Mouse (Mus musculus) MEL (cell line): Measurements from ENCODE around the gene Traf6.

Source experiments
- CTCF ChIP-seq, 3 experiments: IDR thresholded peaks in 2 of 3; conservative IDR thresholded peaks in 1 of 3; 2 replicates each; pipeline ENCODE4 v1.5.1; 2011 to 2012; ENCODE audit warnings: low read length in 3 of 3, low read depth in 2 of 3, mild to moderate bottlenecking in 2 of 3, improper control_type of control experiment in 1 of 3, inconsistent platforms in 1 of 3, mixed read lengths in 1 of 3, moderate library complexity in 1 of 3; ENCODE audit not compliant: control insufficient read depth in 1 of 3, insufficient read depth in 1 of 3, poor library complexity in 1 of 3, severe bottlenecking in 1 of 3
- ETS1 ChIP-seq: IDR thresholded peaks from 2 replicates; pipeline ENCODE4 v1.6.1; 2012; ENCODE audit warnings: low read depth, mild to moderate bottlenecking, inconsistent platforms, low read length, improper control_type of control experiment, moderate library complexity
- JUND ChIP-seq: IDR thresholded peaks from 2 replicates; pipeline ENCODE4 v1.6.1; 2011; ENCODE audit warnings: low read depth, mild to moderate bottlenecking, improper control_type of control experiment, low read length
- MAFK ChIP-seq: IDR thresholded peaks from 2 replicates; pipeline ENCODE4 v1.6.1; 2011; ENCODE audit warnings: low read depth, mild to moderate bottlenecking, low read length, improper control_type of control experiment, borderline replicate concordance
- MAX ChIP-seq: IDR thresholded peaks from 2 replicates; pipeline ENCODE4 v1.6.1; 2011; ENCODE audit warnings: low read length, improper control_type of control experiment
- MAZ ChIP-seq: IDR thresholded peaks from 2 replicates; pipeline ENCODE4 v1.6.1; 2012; ENCODE audit warnings: low read depth, mild to moderate bottlenecking, inconsistent platforms, low read length, improper control_type of control experiment
- MYC ChIP-seq: IDR thresholded peaks from 2 replicates; pipeline ENCODE4 v1.6.1; 2011; ENCODE audit warnings: low read depth, mild to moderate bottlenecking, low read length, improper control_type of control experiment, moderate library complexity
- NRF1 ChIP-seq: IDR thresholded peaks from 2 replicates; pipeline ENCODE4 v1.6.1; 2014; ENCODE audit warnings: low read depth, mild to moderate bottlenecking, inconsistent platforms, low read length, improper control_type of control experiment, moderate library complexity; ENCODE audit not compliant: poor library complexity, insufficient read depth, severe bottlenecking
- POLR2A ChIP-seq, 2 experiments: IDR thresholded peaks; 2 replicates each; pipeline ENCODE4 v1.6.1; 2011 to 2012; ENCODE audit warnings: low read length in 2 of 2, mild to moderate bottlenecking in 2 of 2, control low read depth in 1 of 2, improper control_type of control experiment in 1 of 2, low read depth in 1 of 2, moderate library complexity in 1 of 2; ENCODE audit not compliant: control insufficient read depth in 1 of 2, insufficient read depth in 1 of 2, poor library complexity in 1 of 2
- RCOR1 ChIP-seq: IDR thresholded peaks from 2 replicates; pipeline ENCODE4 v1.6.1; 2012; ENCODE audit warnings: low read depth, mild to moderate bottlenecking, inconsistent platforms, low read length, improper control_type of control experiment
- TCF12 ChIP-seq: IDR thresholded peaks from 2 replicates; pipeline ENCODE4 v1.6.1; 2014; ENCODE audit warnings: low read depth, mild to moderate bottlenecking, inconsistent platforms, low read length, improper control_type of control experiment, moderate library complexity
- USF1 ChIP-seq: IDR thresholded peaks from 2 replicates; pipeline ENCODE4 v1.6.1; 2014; ENCODE audit warnings: low read depth, mild to moderate bottlenecking, inconsistent platforms, low read length, improper control_type of control experiment, moderate library complexity

DNA sequence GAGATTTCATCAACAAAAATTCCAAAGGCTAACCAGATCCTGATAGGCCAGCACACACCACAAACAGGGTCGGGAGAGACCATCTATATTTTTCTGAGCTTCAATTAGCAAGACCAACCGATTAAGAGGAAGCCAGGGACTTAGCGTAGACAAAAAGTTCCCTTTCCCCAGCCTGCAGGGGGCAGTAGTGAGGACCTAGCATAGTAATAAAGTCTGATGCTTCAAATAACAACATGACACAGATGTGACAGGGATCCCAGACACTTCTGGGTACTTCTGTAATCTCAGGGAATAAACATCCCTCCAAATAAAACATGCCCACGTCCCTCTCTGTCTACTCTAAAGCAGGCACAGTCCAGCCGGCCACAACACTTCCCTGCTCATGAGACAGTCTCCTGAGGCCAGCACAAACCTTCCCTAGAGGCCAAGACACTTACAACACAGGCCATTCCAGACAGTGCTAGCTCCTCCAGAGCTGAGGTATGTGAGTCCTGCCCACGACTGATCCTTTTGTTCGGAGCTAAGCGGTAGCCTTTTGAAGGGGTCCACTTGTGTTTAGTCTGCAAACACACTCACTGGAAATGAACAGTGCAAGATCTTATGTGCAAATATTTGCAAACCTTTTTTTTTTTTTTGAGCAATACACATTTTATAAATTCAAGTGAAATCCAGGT lies 37.6 kb downstream of the Traf6 start:
- no peak for TF ChIP-seq MAX
- TF ChIP-seq CTCF (IDR thresholded peaks at IDR 0.05 in 2 of 3, conservative IDR thresholded peaks at IDR 0.05 in 1 of 3; ENCODE audit: control insufficient read depth in 1 of 3, insufficient read depth in 1 of 3, low read depth in 2 of 3, low read length in 3 of 3, poor library complexity in 1 of 3, severe bottlenecking in 1 of 3) = peak; percentile 59 to 80 (median 73)
- no peak for TF ChIP-seq POLR2A (IDR thresholded peaks at IDR 0.05; ENCODE audit: control insufficient read depth in 1 of 2, insufficient read depth in 1 of 2, low read depth in 1 of 2, low read length in 2 of 2, poor library complexity in 1 of 2)
- no peak for TF ChIP-seq MAZ
- TF ChIP-seq USF1 = no peak
- no peak for TF ChIP-seq ETS1
- TF ChIP-seq RCOR1 = no peak
- no peak for TF ChIP-seq TCF12
- no peak for TF ChIP-seq NRF1
- TF ChIP-seq MYC = no peak
- TF ChIP-seq JUND = no peak
- TF ChIP-seq MAFK = no peak
